Mouse (Mus musculus): ENCODE measurements around the gene Rtn4rl1. TPM values are rescaled to one million over a fixed set of nuclear protein-coding genes. Genes with fewer than 3 reads are reported as not detected.

Rtn4rl1 gene
- polyA plus RNA-seq, 1 experiment from 2014 or later = 1.4 TPM

- H3K4me2 ChIP-seq (ENCODE audit: low read depth, low read length) = no peak overlapping the region
- H3K9me3 ChIP-seq (replicated peaks; ENCODE audit: control insufficient read depth, low read length) = no peaks in the 10 kb centered on the region
- ATAC-seq (ENCODE audit: insufficient read depth, low FRiP score) = no peak
- WGBS = 50% methylated on average over 4 of the region's 4 CpGs
- no peak overlapping the region for H3K9ac ChIP-seq (ENCODE audit: low read length)
- no peak overlapping the region for H3K27ac ChIP-seq (ENCODE audit: low read length)
- peaks cover 25% of the 10 kb centered on the region for H3K27me3 ChIP-seq (ENCODE audit: control insufficient read depth, insufficient read depth, low read length)
- no peaks in the 10 kb centered on the region for H3K36me3 ChIP-seq (ENCODE audit: control insufficient read depth, insufficient read depth, low read length)
- H3K4me1 ChIP-seq (ENCODE audit: control insufficient read depth, insufficient read depth, low read length) = peaks cover 6% of the 10 kb centered on the region
- no peak overlapping the region for H3K4me3 ChIP-seq (replicated peaks; ENCODE audit: low read length)
Measured at GRCm38 (mm10) chr11:75285893-75286467, 92.4 kb downstream of the Rtn4rl1 start.

- no peaks in the 10 kb centered on the region for H3K9me3 ChIP-seq (replicated peaks; ENCODE audit: control insufficient read depth, low read length)
- H3K36me3 ChIP-seq (ENCODE audit: control insufficient read depth, insufficient read depth, low read length) = no peaks in the 10 kb centered on the region
- no peak overlapping the region for H3K4me3 ChIP-seq (replicated peaks; ENCODE audit: low read length)
- H3K27me3 ChIP-seq (ENCODE audit: control insufficient read depth, insufficient read depth, low read length) = peaks cover 16% of the 10 kb centered on the region
- peaks cover 3% of the 10 kb centered on the region for H3K4me1 ChIP-seq (ENCODE audit: control insufficient read depth, insufficient read depth, low read length)
- no peak overlapping the region for H3K27ac ChIP-seq (ENCODE audit: low read length)
- no peak overlapping the region for H3K4me2 ChIP-seq (ENCODE audit: low read depth, low read length)
- H3K9ac ChIP-seq (ENCODE audit: low read length) = no peak overlapping the region
- 78% methylated on average over 4 of the region's 4 CpGs for WGBS
- ATAC-seq (ENCODE audit: insufficient read depth, low FRiP score) = no peak
Measured at GRCm38 (mm10) chr11:75286868-75287267, 93.3 kb downstream of the Rtn4rl1 start.

DNA sequence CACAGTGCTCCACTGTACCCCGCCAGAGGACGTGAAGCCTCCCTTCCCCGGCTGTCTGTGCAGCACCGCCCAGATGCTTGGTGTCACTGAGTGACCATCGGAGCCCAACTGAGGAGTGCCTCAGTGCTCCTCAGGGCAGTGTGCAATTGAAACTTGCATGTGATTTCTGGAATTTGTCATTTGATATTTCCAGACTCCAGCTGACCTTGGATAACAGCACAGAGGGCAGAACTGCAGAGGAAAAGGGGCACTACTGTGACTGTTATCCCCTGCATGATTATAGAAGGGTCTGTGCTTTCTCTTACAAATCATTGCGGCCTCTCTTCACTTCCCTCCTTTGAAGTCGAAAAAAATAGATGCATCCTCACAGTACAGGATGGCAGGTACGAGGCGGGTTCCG is 94.4 kb downstream of the Rtn4rl1 start:
- no peak for ATAC-seq (ENCODE audit: insufficient read depth, low FRiP score)
- Histone ChIP-seq H3K36me3 (ENCODE audit: control insufficient read depth, insufficient read depth, low read length) (no peaks in the 10 kb centered on the region), H3K27me3 (ENCODE audit: control insufficient read depth, insufficient read depth, low read length) (peaks cover 6% of the 10 kb centered on the region), H3K9me3 (replicated peaks; ENCODE audit: control insufficient read depth, low read length) (no peaks in the 10 kb centered on the region), H3K27ac (ENCODE audit: low read length) (no peak overlapping the region), H3K4me1 (ENCODE audit: control insufficient read depth, insufficient read depth, low read length) (no peaks in the 10 kb centered on the region), H3K4me2 (ENCODE audit: low read depth, low read length) (no peak overlapping the region), H3K4me3 (replicated peaks; ENCODE audit: low read length) (no peak overlapping the region), H3K9ac (ENCODE audit: low read length) (no peak overlapping the region)
- WGBS = 79% methylated on average over 10 of the region's 10 CpGs

DNA sequence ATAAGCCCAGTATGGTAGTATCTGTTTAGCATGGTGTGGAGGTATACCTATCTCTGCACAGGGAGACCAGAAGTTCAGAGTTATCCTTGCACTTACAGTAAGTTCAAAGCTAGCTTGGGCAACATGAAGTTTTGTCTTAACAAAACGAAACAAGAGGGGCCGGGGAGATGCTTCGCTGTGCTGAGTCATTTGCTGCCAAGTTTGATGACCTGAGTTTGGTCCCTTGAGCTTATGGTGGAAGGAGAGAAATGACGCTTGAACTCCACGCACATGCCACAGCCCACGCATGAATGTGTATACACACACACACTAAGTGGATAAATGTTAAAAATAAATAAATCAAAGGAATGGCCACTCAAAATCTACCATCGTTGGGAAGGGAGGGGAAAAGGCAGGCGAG is 94.9 kb downstream of the Rtn4rl1 start:
- no peak overlapping the region for H3K4me2 ChIP-seq (ENCODE audit: low read depth, low read length)
- no peaks in the 10 kb centered on the region for H3K9me3 ChIP-seq (replicated peaks; ENCODE audit: control insufficient read depth, low read length)
- no peak overlapping the region for H3K27ac ChIP-seq (ENCODE audit: low read length)
- 70% methylated on average over 8 of the region's 8 CpGs for WGBS
- H3K4me1 ChIP-seq (ENCODE audit: control insufficient read depth, insufficient read depth, low read length) = peaks cover 3% of the 10 kb centered on the region
- H3K27me3 ChIP-seq (ENCODE audit: control insufficient read depth, insufficient read depth, low read length) = 0 out of 2 replicates have a peak, but pooled peaks cover 2% of the 10 kb centered on the region
- no peak for ATAC-seq (ENCODE audit: insufficient read depth, low FRiP score)
- no peak overlapping the region for H3K9ac ChIP-seq (ENCODE audit: low read length)
- no peak overlapping the region for H3K4me3 ChIP-seq (replicated peaks; ENCODE audit: low read length)
- H3K36me3 ChIP-seq (ENCODE audit: control insufficient read depth, insufficient read depth, low read length) = no peaks in the 10 kb centered on the region

DNA sequence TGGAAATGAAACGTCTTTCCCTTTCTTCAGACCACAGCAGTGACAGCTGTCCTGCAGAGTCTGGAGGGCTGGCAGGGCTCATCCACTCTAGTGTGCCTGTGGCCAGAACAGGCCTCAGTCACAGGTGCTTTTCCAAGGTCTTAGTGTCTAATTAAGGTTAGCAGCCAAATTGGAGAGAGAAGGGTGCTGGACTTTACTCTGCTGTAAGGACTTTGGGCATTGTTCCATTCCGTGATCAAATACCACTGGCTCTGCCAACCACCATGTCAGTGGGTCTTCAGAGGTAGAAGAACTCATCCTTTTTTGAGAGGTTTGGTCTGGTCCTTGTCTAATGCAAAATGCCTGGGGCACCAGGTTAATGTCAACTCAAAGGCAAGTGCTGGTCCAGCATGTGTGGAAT is 95.5 kb downstream of the Rtn4rl1 start:
- no peak overlapping the region for H3K4me3 ChIP-seq (replicated peaks; ENCODE audit: low read length)
- no peak overlapping the region for H3K4me2 ChIP-seq (ENCODE audit: low read depth, low read length)
- H3K4me1 ChIP-seq (ENCODE audit: control insufficient read depth, insufficient read depth, low read length) = peaks cover 9% of the 10 kb centered on the region
- ATAC-seq (ENCODE audit: insufficient read depth, low FRiP score) = no peak
- no peak overlapping the region for H3K27ac ChIP-seq (ENCODE audit: low read length)
- no peaks in the 10 kb centered on the region for H3K27me3 ChIP-seq (ENCODE audit: control insufficient read depth, insufficient read depth, low read length)
- H3K9me3 ChIP-seq (replicated peaks; ENCODE audit: control insufficient read depth, low read length) = no peaks in the 10 kb centered on the region
- no peak overlapping the region for H3K9ac ChIP-seq (ENCODE audit: low read length)
- WGBS = 61% methylated on average over 2 of the region's 2 CpGs
- no peaks in the 10 kb centered on the region for H3K36me3 ChIP-seq (ENCODE audit: control insufficient read depth, insufficient read depth, low read length)

DNA sequence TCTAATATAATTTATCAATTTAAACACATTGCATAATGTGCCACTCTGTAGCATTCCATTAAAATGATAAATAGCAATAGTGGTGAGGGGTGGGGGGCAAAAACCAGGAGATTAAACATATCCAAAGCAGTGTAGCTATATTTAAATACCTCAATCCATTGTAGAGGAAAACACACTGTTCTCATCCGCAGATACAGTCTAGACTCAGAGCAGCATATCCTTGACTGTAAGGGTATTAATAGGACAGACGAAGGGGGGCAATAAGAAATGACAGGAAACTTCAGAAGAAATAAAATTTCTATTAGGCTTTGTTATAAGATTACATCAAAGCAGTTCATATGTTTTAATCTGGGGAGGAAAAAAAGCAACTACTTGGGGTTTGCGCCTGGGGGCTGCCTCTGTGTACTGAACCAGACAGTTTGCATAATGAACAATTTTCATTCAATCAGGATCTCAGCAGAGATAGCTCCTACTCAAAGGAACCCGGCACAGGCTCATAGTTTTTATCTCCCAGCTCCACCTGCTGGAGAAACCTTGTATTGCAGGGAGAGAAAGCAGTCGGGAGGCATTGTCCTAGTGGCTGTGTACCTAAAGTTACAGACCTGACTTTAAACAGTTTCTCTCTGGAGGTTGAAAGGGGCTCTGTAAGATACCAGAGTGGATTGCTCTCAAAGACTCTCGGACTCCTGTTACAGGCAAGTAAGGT is 97.1 kb downstream of the Rtn4rl1 start:
- no peaks in the 10 kb centered on the region for H3K27me3 ChIP-seq (ENCODE audit: control insufficient read depth, insufficient read depth, low read length)
- peak; percentile 45; the same call in 1 of the 2 replicates for ATAC-seq (ENCODE audit: insufficient read depth, low FRiP score)
- H3K4me3 ChIP-seq (replicated peaks; ENCODE audit: low read length) = peak overlapping the region; percentile 3; the same call in 1 of the 2 replicates
- peak overlapping the region; percentile 51 for H3K27ac ChIP-seq (ENCODE audit: low read length)
- H3K9me3 ChIP-seq (replicated peaks; ENCODE audit: control insufficient read depth, low read length) = no peaks in the 10 kb centered on the region
- H3K36me3 ChIP-seq (ENCODE audit: control insufficient read depth, insufficient read depth, low read length) = no peaks in the 10 kb centered on the region
- H3K4me1 ChIP-seq (ENCODE audit: control insufficient read depth, insufficient read depth, low read length) = peaks cover 10% of the 10 kb centered on the region
- WGBS = 17% methylated on average over 6 of the region's 6 CpGs
- peak overlapping the region; percentile 28; the same call in 1 of the 2 replicates for H3K4me2 ChIP-seq (ENCODE audit: low read depth, low read length)
- 0 out of 2 replicates have a peak overlapping the region, but pooled peaks have one; percentile 36 for H3K9ac ChIP-seq (ENCODE audit: low read length)

DNA sequence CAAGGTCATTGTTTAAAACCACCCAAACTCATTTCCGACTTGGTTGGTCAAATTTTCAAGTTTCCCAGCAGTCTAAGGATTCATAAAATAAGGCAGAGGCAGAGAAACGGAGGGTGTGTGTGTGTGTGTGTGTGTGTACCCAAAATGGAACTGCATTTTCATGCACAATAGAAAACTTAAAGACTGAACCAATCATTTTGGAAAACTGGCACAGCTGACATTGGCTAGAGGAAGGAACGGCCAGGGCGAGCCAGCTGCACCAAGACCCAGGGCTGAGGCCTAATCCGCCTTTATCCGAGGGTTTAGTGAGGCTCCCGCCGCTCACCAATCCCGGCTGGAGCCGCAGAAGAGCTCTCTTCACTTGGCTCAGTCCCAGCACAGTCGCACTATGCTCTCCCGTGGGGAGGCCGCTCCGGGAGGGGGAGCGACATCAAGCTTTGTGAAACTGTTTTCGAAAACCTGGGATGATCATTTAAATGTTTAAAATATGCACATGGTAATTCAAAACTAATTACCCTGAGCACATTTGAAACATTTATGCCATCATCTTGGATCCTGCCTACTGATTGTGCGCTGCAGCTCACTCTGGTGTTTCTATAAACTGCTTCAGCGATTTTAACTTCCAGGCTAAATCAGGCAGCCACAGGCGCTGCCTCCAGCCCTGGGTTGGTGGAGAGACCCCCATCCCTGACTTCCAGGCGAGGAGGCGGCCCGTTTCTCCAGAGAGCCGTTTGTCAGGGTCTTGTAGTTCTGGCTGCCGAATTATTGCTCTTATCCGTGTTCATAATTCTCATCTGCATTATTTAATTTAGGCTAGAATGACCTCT is 98.0 kb downstream of the Rtn4rl1 start:
- peak overlapping the region; percentile 3; the same call in 1 of the 2 replicates for H3K4me3 ChIP-seq (replicated peaks; ENCODE audit: low read length)
- ATAC-seq (ENCODE audit: insufficient read depth, low FRiP score) = peak; percentile 63; the same call in 1 of the 2 replicates
- no peaks in the 10 kb centered on the region for H3K9me3 ChIP-seq (replicated peaks; ENCODE audit: control insufficient read depth, low read length)
- H3K36me3 ChIP-seq (ENCODE audit: control insufficient read depth, insufficient read depth, low read length) = no peaks in the 10 kb centered on the region
- peak overlapping the region; percentile 51 for H3K27ac ChIP-seq (ENCODE audit: low read length)
- peaks cover 10% of the 10 kb centered on the region for H3K4me1 ChIP-seq (ENCODE audit: control insufficient read depth, insufficient read depth, low read length)
- 0 out of 2 replicates have a peak overlapping the region, but pooled peaks have one; percentile 36 for H3K9ac ChIP-seq (ENCODE audit: low read length)
- 27% methylated on average over 25 of the region's 25 CpGs for WGBS
- H3K4me2 ChIP-seq (ENCODE audit: low read depth, low read length) = peak overlapping the region; percentile 28
- H3K27me3 ChIP-seq (ENCODE audit: control insufficient read depth, insufficient read depth, low read length) = no peaks in the 10 kb centered on the region

GRCm38 (mm10) chr11:75292281-75292680 is 98.7 kb downstream of the Rtn4rl1 start:
- Histone ChIP-seq H3K4me3 (replicated peaks; ENCODE audit: low read length) (no peak overlapping the region), H3K9me3 (replicated peaks; ENCODE audit: control insufficient read depth, low read length) (no peaks in the 10 kb centered on the region), H3K4me2 (ENCODE audit: low read depth, low read length) (no peak overlapping the region), H3K9ac (ENCODE audit: low read length) (no peak overlapping the region), H3K4me1 (ENCODE audit: control insufficient read depth, insufficient read depth, low read length) (peaks cover 10% of the 10 kb centered on the region), H3K36me3 (ENCODE audit: control insufficient read depth, insufficient read depth, low read length) (no peaks in the 10 kb centered on the region), H3K27ac (ENCODE audit: low read length) (no peak overlapping the region), H3K27me3 (ENCODE audit: control insufficient read depth, insufficient read depth, low read length) (no peaks in the 10 kb centered on the region)
- WGBS = 78% methylated on average over 7 of the region's 7 CpGs
- ATAC-seq (ENCODE audit: insufficient read depth, low FRiP score) = no peak

Measured in stomach, embryonic 16.5 days (tissue).